Mouse (Mus musculus): ENCODE results near the gene Med14. TPM values are rescaled to one million over a fixed set of nuclear protein-coding genes. Genes with fewer than 3 reads are reported as not detected.
A peak's percentile ranks its signal among the peaks of the same experiment; 100 is the strongest.

Gene Med14
- polyA plus RNA-seq, 1 experiment, result 10.9 TPM

DNA sequence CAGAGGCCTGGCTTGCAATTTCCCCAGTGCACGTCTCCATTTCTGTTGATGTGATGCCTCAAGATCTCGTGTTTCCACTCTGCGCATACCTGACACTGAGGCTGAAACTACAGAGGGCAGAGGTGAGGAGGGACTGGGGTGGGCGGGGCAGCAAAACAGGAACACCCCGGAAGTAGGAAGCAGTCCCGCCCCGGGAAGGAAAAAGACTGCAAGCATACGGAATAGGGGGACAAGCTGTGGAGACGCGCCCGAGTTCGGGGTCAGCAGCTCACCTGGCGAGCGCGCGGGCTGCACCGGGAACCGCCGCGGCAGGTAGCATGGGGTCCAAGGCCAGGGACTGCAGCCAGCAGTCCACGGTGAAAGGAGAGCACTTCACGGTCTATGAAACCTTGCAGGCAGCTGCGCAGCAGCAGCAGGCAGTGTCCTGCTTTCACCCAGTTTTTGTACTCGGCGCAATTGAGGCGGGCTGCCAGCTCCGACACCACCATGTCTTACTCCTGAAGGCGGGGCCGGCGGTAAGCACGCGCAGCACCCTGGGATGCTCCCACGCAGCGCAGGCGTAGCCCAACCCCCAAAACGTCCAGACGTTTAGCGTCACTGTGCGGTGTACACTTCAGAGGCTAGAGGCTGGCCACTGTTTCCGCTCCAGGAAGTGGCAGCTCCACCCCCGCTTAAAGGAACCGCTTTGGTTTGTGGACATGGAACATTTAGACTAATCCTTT is 88.7 kb downstream of the Med14 start, which contains the start of gene 1810030O07Rik:
Gene 1810030O07Rik, minus strand, starts transcription at position 615 of the 722 bp plus-strand sequence.
- Histone ChIP-seq H3K79me2 (ENCODE audit: control insufficient read depth, insufficient read depth) (peaks cover 13% of the 10 kb centered on the region), H3ac (ENCODE audit: control insufficient read depth, insufficient read length, low read depth) (peak within 1 kb of the TSS; percentile 78), H3K79me3 (ENCODE audit: low read depth) (no peaks in the 10 kb centered on the region), H3K4me3 (ENCODE audit: insufficient read depth, poor library complexity, severe bottlenecking) (peak within 1 kb of the TSS; percentile 64), H3K36me3 (ENCODE audit: control insufficient read depth, insufficient read depth) (peaks cover 8% of the 10 kb centered on the region), H3K27me3 (ENCODE audit: control insufficient read depth, insufficient read depth, insufficient read length) (no peaks in the 10 kb centered on the region)
- TF ChIP-seq FOSL1 (IDR thresholded peaks at IDR 0.05; ENCODE audit: insufficient read depth, low read length, poor library complexity, severe bottlenecking), result no peak
- TF ChIP-seq USF1 (IDR thresholded peaks at IDR 0.05; ENCODE audit: low read depth), result no peak
- no peak for TF ChIP-seq MYOD1 (IDR thresholded peaks at IDR 0.05; ENCODE audit: control insufficient read depth, insufficient read length, low read depth)
- TF ChIP-seq CEBPB (IDR thresholded peaks at IDR 0.05; ENCODE audit: low read depth), result no peak
- TF ChIP-seq CTCF (IDR thresholded peaks at IDR 0.05; ENCODE audit: control insufficient read depth, insufficient read depth, insufficient read length), result no peak
- no peak for TF ChIP-seq MAX (IDR thresholded peaks at IDR 0.05)
- no peak for TF ChIP-seq MYOG (IDR thresholded peaks at IDR 0.05; ENCODE audit: control insufficient read depth, extremely low read depth, insufficient read length)

DNA sequence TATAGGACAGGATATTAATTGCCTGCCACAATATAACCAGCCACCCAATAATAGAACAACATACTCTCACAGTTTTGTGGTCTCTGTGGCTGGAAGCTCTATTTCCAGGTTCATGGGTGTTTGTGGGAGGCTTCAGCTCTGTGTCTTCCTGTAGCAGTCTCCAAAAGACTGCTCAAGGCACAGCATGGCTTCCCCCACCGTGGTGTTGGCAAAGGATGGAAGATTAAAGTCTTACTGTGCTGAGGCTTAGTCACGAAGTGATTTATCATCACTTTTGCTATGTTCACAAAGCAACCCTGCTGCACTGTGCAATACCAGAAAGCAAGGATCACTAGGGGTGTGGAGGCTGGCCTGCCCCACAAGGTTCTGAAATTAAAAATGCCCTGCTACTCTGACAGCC is 108.0 kb downstream of the Med14 start:
- Histone ChIP-seq H3K79me2 (ENCODE audit: control insufficient read depth, insufficient read depth) (no peaks in the 10 kb centered on the region), H3K36me3 (ENCODE audit: control insufficient read depth, insufficient read depth) (peaks cover 34% of the 10 kb centered on the region), H3K27me3 (ENCODE audit: control insufficient read depth, insufficient read depth, insufficient read length) (no peaks in the 10 kb centered on the region), H3ac (ENCODE audit: control insufficient read depth, insufficient read length, low read depth) (no peak overlapping the region), H3K4me3 (ENCODE audit: insufficient read depth, poor library complexity, severe bottlenecking) (no peak overlapping the region), H3K79me3 (ENCODE audit: low read depth) (no peaks in the 10 kb centered on the region)
- no peak for TF ChIP-seq CEBPB (IDR thresholded peaks at IDR 0.05; ENCODE audit: low read depth)
- TF ChIP-seq CTCF (IDR thresholded peaks at IDR 0.05; ENCODE audit: control insufficient read depth, insufficient read depth, insufficient read length), result no peak

DNA sequence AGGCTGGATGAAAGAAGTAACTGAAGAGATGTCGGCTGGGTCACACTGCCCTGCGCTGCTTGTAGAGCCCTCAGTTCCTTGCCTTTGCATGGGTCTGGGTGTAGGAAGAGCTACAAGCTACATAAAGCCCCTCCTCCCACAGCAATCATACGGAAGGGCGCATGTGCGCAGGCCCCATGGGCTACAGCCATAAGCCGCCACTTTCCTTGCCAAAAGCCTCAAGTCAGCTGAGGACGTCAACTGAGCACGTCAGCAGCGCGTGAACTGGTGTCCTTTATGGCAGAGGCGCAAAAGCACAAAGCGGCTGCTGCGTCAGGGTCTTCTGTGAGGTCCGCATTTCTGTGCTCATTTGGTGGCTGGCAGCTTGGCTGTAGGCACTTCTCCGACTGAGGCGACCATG is 110.0 kb downstream of the Med14 start:
- no peak for TF ChIP-seq MAX (IDR thresholded peaks at IDR 0.05)
- TF ChIP-seq CEBPB (IDR thresholded peaks at IDR 0.05; ENCODE audit: low read depth), result no peak
- TF ChIP-seq CTCF (IDR thresholded peaks at IDR 0.05; ENCODE audit: control insufficient read depth, insufficient read depth, insufficient read length), result no peak
- no peak for TF ChIP-seq USF1 (IDR thresholded peaks at IDR 0.05; ENCODE audit: low read depth)
- TF ChIP-seq MYOG (IDR thresholded peaks at IDR 0.05; ENCODE audit: control insufficient read depth, extremely low read depth, insufficient read length), result no peak
- no peak for TF ChIP-seq FOSL1 (IDR thresholded peaks at IDR 0.05; ENCODE audit: insufficient read depth, low read length, poor library complexity, severe bottlenecking)
- TF ChIP-seq MYOD1 (IDR thresholded peaks at IDR 0.05; ENCODE audit: control insufficient read depth, insufficient read length, low read depth), result no peak
- H3K4me3 ChIP-seq (ENCODE audit: insufficient read depth, poor library complexity, severe bottlenecking), result no peak overlapping the region

DNA sequence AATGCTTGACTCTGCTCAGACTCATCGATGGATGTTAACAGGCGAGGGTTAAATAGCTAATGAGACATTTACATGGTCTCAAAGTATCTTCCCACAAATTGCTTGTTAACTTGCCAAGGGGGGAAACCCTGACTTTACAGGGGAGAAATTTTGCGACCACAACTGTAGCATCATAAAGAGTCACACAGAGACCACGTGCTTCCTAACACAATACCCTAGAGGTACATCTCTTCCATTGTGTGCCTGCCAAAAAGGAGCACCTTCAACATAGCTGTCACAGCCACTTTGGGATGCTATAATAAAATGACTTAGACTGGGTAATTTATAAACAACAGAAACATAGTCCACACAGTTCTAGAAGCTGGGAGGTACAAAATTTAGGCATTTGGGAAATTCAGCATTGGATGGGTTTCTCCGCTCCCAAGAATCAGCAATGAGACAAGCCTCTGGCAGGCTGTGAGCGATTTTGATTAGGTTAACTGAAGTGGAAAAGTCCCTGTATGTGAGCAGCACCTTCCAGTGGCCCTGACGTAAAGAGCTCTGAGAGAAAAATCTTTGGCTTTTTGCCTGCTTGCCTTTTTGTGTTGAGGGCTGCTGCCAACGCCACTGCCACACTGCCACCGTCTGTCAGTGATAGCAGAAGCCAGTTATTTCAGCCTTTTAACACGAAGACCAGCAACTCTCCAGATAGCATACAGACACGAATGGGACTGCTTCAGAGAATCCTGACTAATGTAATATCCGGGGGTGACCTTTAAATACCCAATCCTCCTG is 116.2 kb downstream of the Med14 start:
- no peak overlapping the region for H3ac ChIP-seq (ENCODE audit: control insufficient read depth, insufficient read length, low read depth)
- H3K79me3 ChIP-seq (ENCODE audit: low read depth), result no peaks in the 10 kb centered on the region
- TF ChIP-seq MYOG (IDR thresholded peaks at IDR 0.05; ENCODE audit: control insufficient read depth, extremely low read depth, insufficient read length), result no peak
- H3K36me3 ChIP-seq (ENCODE audit: control insufficient read depth, insufficient read depth), result no peaks in the 10 kb centered on the region
- no peak overlapping the region for H3K4me3 ChIP-seq (ENCODE audit: insufficient read depth, poor library complexity, severe bottlenecking)
- no peaks in the 10 kb centered on the region for H3K27me3 ChIP-seq (ENCODE audit: control insufficient read depth, insufficient read depth, insufficient read length)
- H3K79me2 ChIP-seq (ENCODE audit: control insufficient read depth, insufficient read depth), result no peaks in the 10 kb centered on the region

More for the DNA sequence above, 110.0 kb downstream of the Med14 start:
- Histone ChIP-seq H3ac (ENCODE audit: control insufficient read depth, insufficient read length, low read depth) (no peak overlapping the region), H3K36me3 (ENCODE audit: control insufficient read depth, insufficient read depth) (peaks cover 17% of the 10 kb centered on the region), H3K79me3 (ENCODE audit: low read depth) (no peaks in the 10 kb centered on the region), H3K79me2 (ENCODE audit: control insufficient read depth, insufficient read depth) (no peaks in the 10 kb centered on the region), H3K27me3 (ENCODE audit: control insufficient read depth, insufficient read depth, insufficient read length) (no peaks in the 10 kb centered on the region)

DNA sequence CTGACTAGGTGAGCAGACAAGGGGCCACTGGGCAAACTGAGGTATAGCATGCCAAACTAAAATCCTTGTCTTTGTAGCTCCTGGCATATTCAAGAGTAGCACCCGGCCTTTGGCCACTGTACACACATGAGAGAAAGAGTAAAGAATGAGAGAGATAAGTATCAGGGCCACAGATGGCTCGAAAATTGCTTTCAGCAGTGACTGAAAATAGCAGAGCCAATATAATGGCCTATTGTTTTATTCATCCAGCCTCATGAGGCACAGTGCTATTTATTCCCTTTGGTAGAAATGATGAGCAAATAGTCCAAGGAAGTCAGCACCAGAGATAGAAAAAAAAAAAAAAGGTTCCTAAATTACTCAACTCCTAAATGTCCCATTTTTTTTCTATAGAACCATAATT is 116.9 kb downstream of the Med14 start:
- no peak overlapping the region for H3ac ChIP-seq (ENCODE audit: control insufficient read depth, insufficient read length, low read depth)
- no peaks in the 10 kb centered on the region for H3K27me3 ChIP-seq (ENCODE audit: control insufficient read depth, insufficient read depth, insufficient read length)
- no peaks in the 10 kb centered on the region for H3K79me2 ChIP-seq (ENCODE audit: control insufficient read depth, insufficient read depth)
- H3K4me3 ChIP-seq (ENCODE audit: insufficient read depth, poor library complexity, severe bottlenecking), result no peak overlapping the region
- no peaks in the 10 kb centered on the region for H3K36me3 ChIP-seq (ENCODE audit: control insufficient read depth, insufficient read depth)
- H3K79me3 ChIP-seq (ENCODE audit: low read depth), result no peaks in the 10 kb centered on the region
- no peak for TF ChIP-seq MYOG (IDR thresholded peaks at IDR 0.05; ENCODE audit: control insufficient read depth, extremely low read depth, insufficient read length)

Other genes starting within 250 kb of the Med14 start
- 24.2 TPM for gene Atp6ap2, start 174.3 kb downstream of the Med14 start, polyA plus RNA-seq (2012; fragmentation: generic; extraction: Trizol)
- 13.6 TPM for gene 1810030O07Rik, start 88.4 kb downstream of the Med14 start, polyA plus RNA-seq (2012; fragmentation: generic; extraction: Trizol)